8 mouse cellular contexts compared by ENCODE assay signal in the genomic region with DNA sequence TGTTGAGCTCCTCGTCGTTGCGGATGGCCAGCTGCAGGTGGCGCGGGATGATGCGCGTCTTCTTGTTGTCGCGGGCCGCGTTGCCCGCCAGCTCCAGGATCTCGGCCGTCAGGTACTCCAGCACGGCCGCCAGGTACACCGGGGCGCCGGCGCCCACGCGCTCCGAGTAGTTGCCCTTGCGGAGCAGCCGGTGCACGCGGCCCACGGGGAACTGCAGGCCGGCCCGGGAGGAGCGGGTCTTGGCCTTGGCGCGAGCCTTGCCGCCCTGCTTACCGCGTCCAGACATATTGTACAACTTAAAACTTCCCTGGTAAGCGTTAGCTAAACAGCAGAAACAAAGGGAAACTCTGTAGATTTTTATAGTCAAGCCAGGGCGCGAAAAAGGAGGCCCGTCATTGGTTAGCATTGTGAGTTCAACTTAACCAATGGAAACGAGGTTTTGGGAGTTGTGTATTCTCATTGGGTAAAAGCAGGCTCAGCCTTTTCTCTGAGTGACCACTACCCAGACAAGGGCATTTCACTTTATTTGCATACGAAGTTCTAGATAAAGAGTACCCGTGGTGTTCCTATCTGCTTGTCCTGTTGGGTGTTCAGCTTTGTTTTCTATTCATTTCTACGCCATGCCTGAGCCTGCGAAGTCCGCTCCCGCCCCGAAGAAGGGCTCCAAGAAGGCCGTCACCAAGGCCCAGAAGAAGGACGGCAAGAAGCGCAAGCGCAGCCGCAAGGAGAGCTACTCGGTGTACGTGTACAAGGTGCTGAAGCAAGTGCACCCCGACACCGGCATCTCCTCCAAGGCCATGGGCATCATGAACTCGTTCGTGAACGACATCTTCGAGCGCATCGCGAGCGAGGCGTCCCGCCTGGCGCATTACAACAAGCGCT. TPM values are rescaled to one million over a fixed set of nuclear protein-coding genes. Genes with fewer than 3 reads are reported as not detected.
DNase-seq lines count a peak whose midpoint lies in the region; ATAC-seq and TF ChIP-seq lines count a peak whose summit lies in the region.
"Not testable (repeated sequence)": the region's sequence is repeated elsewhere in the genome, so short reads cannot be mapped to it uniquely, and the experiment has no call there.

A gene (minus strand): TSS at position 302 of the 882 bp plus-strand sequence.
A gene (plus strand): TSS at position 604 of the 882 bp plus-strand sequence.

- peak; percentile 97 for DNase-seq in c-Kit-negative CD71-positive TER-119-positive erythroid progenitor cells, embryonic 14.5 days (ENCODE audit: low read depth, low spot score)
- peak; percentile 87 for DNase-seq in fat pad, adult 2 months (ENCODE audit: extremely low read depth, low read depth, low spot score)
- peak; percentile 99 for DNase-seq in kidney, postnatal 0 days (ENCODE audit: low spot score)
- DNase-seq in liver, adult 2 months (ENCODE audit: extremely low read depth, low read depth, low spot score), result peak; percentile 96
- DNase-seq in spleen, postnatal 36 days (ENCODE audit: low spot score in 2 of 2), result peak; percentile 86 to 93

- peak within 1 kb of the TSS; percentile 84 for H3K9ac ChIP-seq in heart, embryonic 13.5 days
- H3K9ac ChIP-seq in kidney, postnatal 0 days (ENCODE audit: low read depth, low read length), result peak within 1 kb of the TSS; percentile 36
- peak within 1 kb of the TSS; percentile 48; the same call in 1 of the 2 replicates for H3K9ac ChIP-seq in liver, adult 2 months (ENCODE audit: low read depth, low read length)

- H3K9me3 ChIP-seq in heart, embryonic 13.5 days; kidney, postnatal 0 days (replicated peaks; ENCODE audit: low read length): not testable (repeated sequence)

- 0 out of 2 replicates have a peak, but pooled peaks have one; percentile 14 for TF ChIP-seq POLR2A in liver, adult 2 months (IDR thresholded peaks at IDR 0.05; ENCODE audit: extremely low read depth, insufficient read depth, low read length)

- TF ChIP-seq CTCF in kidney, postnatal 0 days (IDR thresholded peaks at IDR 0.05; ENCODE audit: low read depth); liver, adult 2 months (IDR thresholded peaks at IDR 0.05; ENCODE audit: low read depth, low read length): not testable (repeated sequence)

- peak within 1 kb of the TSS; percentile 78 for H3K4me2 ChIP-seq in heart, embryonic 13.5 days
- peak within 1 kb of the TSS; percentile 64 for H3K4me2 ChIP-seq in kidney, postnatal 0 days (ENCODE audit: low read length)

- peak; percentile 99 for ATAC-seq in CD4-positive, CD25-positive, alpha-beta regulatory T cell, adult 4 months
- ATAC-seq in heart, embryonic 13.5 days (ENCODE audit: extremely low read depth, insufficient number of reproducible peaks, low FRiP score, low TSS enrichment), result peak; percentile 85
- peak; percentile 96 for ATAC-seq in kidney, postnatal 0 days (replicated peaks; ENCODE audit: low FRiP score, low read depth)
- peak; percentile 99 for ATAC-seq in monocyte, adult 5-6 weeks (replicated peaks; ENCODE audit: insufficient number of reproducible peaks, low FRiP score, low TSS enrichment, poor library complexity, severe bottlenecking)

- WGBS in heart, embryonic 13.5 days, result 0% methylated on average over 26 of the region's 69 CpGs
- WGBS in kidney, postnatal 0 days, result 0% methylated on average over 22 of the region's 69 CpGs
- under 1% methylated on average over 30 of the region's 69 CpGs for WGBS in liver, adult 2 months

- not testable (repeated sequence) for H3K27me3 ChIP-seq in heart, embryonic 13.5 days (replicated peaks); kidney, postnatal 0 days (ENCODE audit: insufficient read depth, low read length); liver, adult 2 months (ENCODE audit: control insufficient read depth, insufficient read depth, low read length)

- H3K4me1 ChIP-seq in heart, embryonic 13.5 days, result peaks cover 38% of the 10 kb centered on the region
- H3K4me1 ChIP-seq in kidney, postnatal 0 days (replicated peaks; ENCODE audit: insufficient read depth, low read length), result not testable (repeated sequence)
- H3K4me1 ChIP-seq in liver, adult 2 months (ENCODE audit: control insufficient read depth, insufficient read depth, low read length), result peaks cover 10% of the 10 kb centered on the region; the same call in 1 of the 2 replicates

- H3K36me3 ChIP-seq in heart, embryonic 13.5 days; kidney, postnatal 0 days (ENCODE audit: insufficient read depth, low read length); liver, adult 2 months (ENCODE audit: control insufficient read depth, insufficient read depth, low read length): not testable (repeated sequence)

- H3K27ac ChIP-seq in heart, embryonic 13.5 days (replicated peaks), result peak within 1 kb of the TSS; percentile 81
- peak within 1 kb of the TSS; percentile 75 for H3K27ac ChIP-seq in kidney, postnatal 0 days
- peak within 1 kb of the TSS; percentile 71 for H3K27ac ChIP-seq in liver, adult 2 months (replicated peaks; ENCODE audit: insufficient read depth, low read depth, low read length)

- H3K79me2 ChIP-seq in liver, adult 2 months (ENCODE audit: control insufficient read depth, insufficient read depth, low read length), result not testable (repeated sequence)

- H3K4me3 ChIP-seq in heart, embryonic 13.5 days, result peak within 1 kb of the TSS; percentile 53
- peak within 1 kb of the TSS; percentile 37 for H3K4me3 ChIP-seq in kidney, postnatal 0 days (replicated peaks; ENCODE audit: low read depth, low read length)
- H3K4me3 ChIP-seq in liver, adult 2 months (ENCODE audit: insufficient read depth, low read depth, low read length), result peak within 1 kb of the TSS; percentile 71

RNA-seq across cellular contexts. Expression of the first gene that starts in this region (rescaled TPM):
- not detected for polyA plus RNA-seq in CD4-positive, CD25-positive, alpha-beta regulatory T cell, adult 4 months (2017; shearing (Covaris generic))
- 4.1 and 11.0 TPM in 2 replicates for polyA plus RNA-seq in heart, embryonic 13.5 days (2015; fragmentation: Nextera tagmentation; extraction: Ambion mirVana)
- 4.0 and 4.5 TPM in 2 replicates for polyA plus RNA-seq in kidney, postnatal 0 days (2015; fragmentation: Nextera tagmentation; extraction: Ambion mirVana)
- 1.8 and 2.6 TPM in 2 replicates for total RNA-seq in liver, adult 2 months (2014; rRNA removed)
- not detected in 2 replicates for polyA plus RNA-seq in liver, adult 2 months (2012; rRNA removed)
- total RNA-seq in monocyte, adult 5-6 weeks (2017), result 11.3 to 37.5 TPM in 2 of 3 replicates, not detected in the other

RNA-seq across cellular contexts. Expression of the second gene that starts in this region (rescaled TPM):
- 1 to 10 TPM in 1 of 2 experiments, not detected in 1; 4.8 TPM for polyA plus RNA-seq in CD4-positive, CD25-positive, alpha-beta regulatory T cell, adult 4 months (2017; shearing (Covaris generic))
- polyA plus RNA-seq in heart, embryonic 13.5 days (2015; fragmentation: Nextera tagmentation; extraction: Ambion mirVana), result 3.1 and 3.4 TPM in 2 replicates
- polyA plus RNA-seq in kidney, postnatal 0 days (2015; fragmentation: Nextera tagmentation; extraction: Ambion mirVana), result 4.0 and 4.8 TPM in 2 replicates
- 15.6 and 28.1 TPM in 2 replicates for total RNA-seq in liver, adult 2 months (2014; rRNA removed)
- 0.46 and 0.48 TPM in 2 replicates for polyA plus RNA-seq in liver, adult 2 months (2012; rRNA removed)
- total RNA-seq in monocyte, adult 5-6 weeks (2017), result 6.8 to 12.3 TPM (median 11.3 TPM) in 3 replicates

Comparison
In these comparisons a context has a peak if more than half of its experiments do, and no peak if none do; other contexts are left out.
1. Peak in every context shown above with its lines: DNase-seq, ATAC-seq, H3K4me3 ChIP-seq and H3K27ac ChIP-seq.